Mouse (Mus musculus) heart, embryonic 14.5 days (tissue): Measurements from ENCODE around the gene Olfr1036. TPM values are rescaled to one million over a fixed set of nuclear protein-coding genes. Genes with fewer than 3 reads are reported as not detected.
"Not testable (repeated sequence)": the region's sequence is repeated elsewhere in the genome, so short reads cannot be mapped to it uniquely, and the experiment has no call there.

ENCODE experiments used
- ATAC-seq: fragments of 200-750 bp; cut with Nextera tagmentation; 2 replicates; pipeline ENCODE4 v1.8.0; 2017; ENCODE audit warnings: low read depth, moderate TSS enrichment; ENCODE audit not compliant: insufficient number of reproducible peaks, insufficient read depth, low FRiP score
- H3K27ac ChIP-seq, 2 experiments: fragments of 200-500 bp in 1 of 2; fragments of 300-500 bp in 1 of 2; sonication (generic) in 1 of 2; replicated peaks in 1 of 2; 2 replicates each; pipeline ENCODE4 v1.5.1; 2012 to 2014; ENCODE audit warnings: low read depth in 2 of 2, low read length in 2 of 2, control low read depth in 1 of 2, mild to moderate bottlenecking in 1 of 2, mixed read lengths in 1 of 2; ENCODE audit not compliant: control insufficient read depth in 1 of 2, insufficient read depth in 1 of 2
- H3K27me3 ChIP-seq: fragments of 300-500 bp; sonication (generic); 2 replicates; pipeline ENCODE4 v1.6.1; 2014; ENCODE audit warnings: mild to moderate bottlenecking, low read length, control low read depth; ENCODE audit not compliant: control insufficient read depth, insufficient read depth
- H3K36me3 ChIP-seq: fragments of 300-500 bp; sonication (generic); 2 replicates; pipeline ENCODE4 v1.6.1; 2014; ENCODE audit warnings: mild to moderate bottlenecking, control low read depth, low read length, mixed read lengths; ENCODE audit not compliant: control insufficient read depth, insufficient read depth
- H3K4me1 ChIP-seq, 2 experiments: fragments of 200-500 bp in 1 of 2; fragments of 300-500 bp in 1 of 2; sonication (generic) in 1 of 2; 2 replicates each; pipeline ENCODE4 v1.6.1; 2012 to 2014; ENCODE audit warnings: low read length in 2 of 2, control low read depth in 1 of 2, mixed read lengths in 1 of 2; ENCODE audit not compliant: control insufficient read depth in 2 of 2, insufficient read depth in 2 of 2
- H3K4me2 ChIP-seq: fragments of 300-500 bp; sonication (generic); 2 replicates; pipeline ENCODE4 v1.6.1; 2014; ENCODE audit warnings: mild to moderate bottlenecking, low read length
- H3K4me3 ChIP-seq, 2 experiments: fragments of 200-500 bp in 1 of 2; fragments of 300-500 bp in 1 of 2; sonication (generic) in 1 of 2; 2 replicates each; pipeline ENCODE4 v1.5.1; 2012 to 2014; ENCODE audit warnings: low read length in 2 of 2, mild to moderate bottlenecking in 2 of 2, control low read depth in 1 of 2, low read depth in 1 of 2, moderate library complexity in 1 of 2; ENCODE audit not compliant: control insufficient read depth in 1 of 2, insufficient read depth in 1 of 2
- H3K9ac ChIP-seq: fragments of 300-500 bp; sonication (generic); 2 replicates; pipeline ENCODE4 v1.6.1; 2014; ENCODE audit warnings: mild to moderate bottlenecking, low read length
- H3K9me3 ChIP-seq: fragments of 300-500 bp; sonication (generic); 2 replicates; pipeline ENCODE4 v1.6.1; 2016; ENCODE audit warnings: low read length, control low read depth; ENCODE audit not compliant: control insufficient read depth
- WGBS: fragments of 180-500 bp; shearing (Covaris S2); extraction: QIAGEN DNeasy Blood & Tissue Kit; methylation state at CpG from one replicate; pipeline ENCODE4 v1.1.7; 2014; 5-methylcytosine and 5-hydroxymethylcytosine counted together
- polyA plus RNA-seq: library from polyadenylated mRNA; unstranded; fragments of >200 nt; fragmentation: Nextera tagmentation; extraction: Ambion mirVana; gene quantifications from 2 replicates; pipeline ENCODE4 v1.2.1, GENCODE M21; 2014

Olfr1036 gene
- polyA plus RNA-seq, result not detected in 2 replicates

DNA sequence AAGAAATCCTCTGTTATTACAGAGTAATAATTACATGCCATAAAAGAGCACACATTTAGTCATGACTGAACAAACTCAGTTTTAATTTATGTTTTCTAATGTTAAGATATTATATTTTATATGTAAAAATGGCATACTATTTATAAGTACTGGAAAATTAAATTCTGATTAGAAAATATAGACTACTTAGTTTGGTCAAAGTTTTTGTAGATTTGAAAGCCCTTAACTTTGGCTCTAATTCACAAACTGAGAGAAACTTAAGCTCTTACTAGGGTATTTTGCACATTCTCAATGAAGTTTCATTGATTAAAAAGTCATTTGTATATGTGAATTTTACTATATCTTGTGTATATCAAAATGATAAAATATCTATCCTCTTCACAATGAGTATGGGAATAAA is at the start of gene Olfr1036:
Gene Olfr1036 (plus strand): TSS at position 301 of the 400 bp plus-strand sequence.
- not testable (repeated sequence) for H3K4me1 ChIP-seq, ATAC-seq, H3K27ac ChIP-seq

GRCm38 (mm10) chr2:86045561-86045960 is 28.2 kb upstream of the Olfr1036 start, which contains the start of gene Olfr1034:
Olfr1034 (plus strand) TSS chr2:86045861.
- Histone ChIP-seq H3K9ac (no peak within 1 kb of the TSS), H3K27me3 (no peaks in the 10 kb centered on the region), H3K36me3 (no peaks in the 10 kb centered on the region), H3K4me2 (no peak within 1 kb of the TSS), H3K4me1 (no peaks in the 10 kb centered on the region), H3K4me3 (no peak within 1 kb of the TSS), H3K27ac (no peak within 1 kb of the TSS), H3K9me3 (no peaks in the 10 kb centered on the region)
- no peak for ATAC-seq

More for the DNA sequence above, at the start of gene Olfr1036:
- H3K9ac ChIP-seq, H3K4me3 ChIP-seq, H3K27me3 ChIP-seq, H3K9me3 ChIP-seq, H3K4me2 ChIP-seq, H3K36me3 ChIP-seq: not testable (repeated sequence)

- not testable (repeated sequence) for H3K4me2 ChIP-seq, H3K27ac ChIP-seq, H3K27me3 ChIP-seq, H3K36me3 ChIP-seq, ATAC-seq, H3K4me1 ChIP-seq, H3K4me3 ChIP-seq, H3K9me3 ChIP-seq, H3K9ac ChIP-seq
Measured at GRCm38 (mm10) chr2:86050777-86051176, 23.0 kb upstream of the Olfr1036 start.

GRCm38 (mm10) chr2:86063766-86064165 is 10.0 kb upstream of the Olfr1036 start:
- not testable (repeated sequence) for H3K9ac ChIP-seq, H3K4me3 ChIP-seq, H3K27ac ChIP-seq, H3K4me1 ChIP-seq, ATAC-seq, H3K36me3 ChIP-seq, H3K27me3 ChIP-seq, H3K4me2 ChIP-seq, H3K9me3 ChIP-seq
- 93% methylated on average over 2 of the region's 2 CpGs for WGBS

DNA sequence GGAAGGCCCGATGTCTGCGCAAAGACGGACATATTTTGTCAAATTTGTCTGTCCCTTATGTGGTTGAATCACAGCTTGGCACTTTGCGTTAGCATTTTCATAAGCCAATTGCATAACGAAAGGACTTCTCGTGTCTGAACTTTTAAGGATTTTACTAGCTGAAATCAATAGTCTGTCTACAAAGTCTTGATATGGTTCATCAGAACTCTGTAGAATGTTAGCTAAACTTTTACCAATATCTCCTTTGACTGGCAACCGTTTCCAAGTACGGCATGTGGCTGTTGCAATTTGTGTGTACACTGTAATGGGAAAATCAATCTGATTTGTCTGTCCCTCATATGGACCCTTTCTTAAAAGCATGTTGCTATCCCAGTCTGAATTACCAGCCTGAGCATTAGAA is 3.6 kb upstream of the Olfr1036 start:
- H3K27ac ChIP-seq, result no peak overlapping the region
- no peaks in the 10 kb centered on the region for H3K27me3 ChIP-seq
- no peak overlapping the region for H3K9ac ChIP-seq
- no peak for ATAC-seq
- no peak overlapping the region for H3K4me2 ChIP-seq
- 91% methylated on average over 8 of the region's 8 CpGs for WGBS
- no peaks in the 10 kb centered on the region for H3K4me1 ChIP-seq
- no peaks in the 10 kb centered on the region for H3K36me3 ChIP-seq
- no peak overlapping the region for H3K4me3 ChIP-seq
- no peaks in the 10 kb centered on the region for H3K9me3 ChIP-seq

DNA sequence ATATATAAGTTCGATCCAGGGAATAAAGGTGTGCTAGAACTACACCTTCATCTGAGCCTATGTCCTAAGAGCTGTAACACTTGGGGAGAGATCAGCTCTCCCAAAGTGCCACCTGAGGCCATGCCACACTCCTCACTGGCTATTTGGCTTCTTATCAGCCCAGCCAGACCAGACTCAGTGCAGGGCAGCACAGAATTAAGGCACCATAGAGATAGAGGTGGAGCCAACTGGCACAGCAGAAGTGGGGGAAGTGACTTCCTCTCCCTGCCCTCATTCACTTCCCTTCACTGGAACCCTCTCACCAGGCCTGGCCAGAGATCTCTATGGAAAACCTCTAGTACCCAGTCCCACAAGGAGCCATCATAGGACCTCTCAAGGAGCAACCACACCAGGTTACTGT is 6.7 kb downstream of the Olfr1036 start:
- 89% methylated on average over 1 of the region's 1 CpGs for WGBS
- not testable (repeated sequence) for H3K4me3 ChIP-seq, H3K9me3 ChIP-seq, H3K27me3 ChIP-seq, H3K9ac ChIP-seq, H3K4me2 ChIP-seq, H3K4me1 ChIP-seq, H3K27ac ChIP-seq, H3K36me3 ChIP-seq, ATAC-seq

GRCm38 (mm10) chr2:86087285-86087684 is 13.5 kb downstream of the Olfr1036 start, which contains the start of gene Olfr1037:
Olfr1037 (minus strand) TSS chr2:86087385.
- Histone ChIP-seq H3K4me1 (no peaks in the 10 kb centered on the region), H3K9me3 (no peaks in the 10 kb centered on the region), H3K4me3 (no peak within 1 kb of the TSS), H3K27me3 (no peaks in the 10 kb centered on the region), H3K27ac (no peak within 1 kb of the TSS), H3K36me3 (no peaks in the 10 kb centered on the region), H3K9ac (no peak within 1 kb of the TSS), H3K4me2 (no peak within 1 kb of the TSS)
- ATAC-seq, result no peak
- WGBS, result 85% methylated on average over 2 of the region's 2 CpGs
